Mouse (Mus musculus) brain, embryonic 14.5 days (tissue): ENCODE data around the gene Pdzd3.

Source experiments
- CTCF ChIP-seq: fragments of 200-500 bp; IDR thresholded peaks from 2 replicates; pipeline ENCODE4 v1.5.1; 2012; ENCODE audit warnings: inconsistent platforms, mild to moderate bottlenecking, moderate library complexity, borderline replicate concordance; ENCODE audit not compliant: insufficient read depth, insufficient read length; ENCODE audit errors: extremely low read depth
- POLR2A ChIP-seq: fragments of 200-500 bp; IDR thresholded peaks from 2 replicates; pipeline ENCODE4 v1.6.1; 2012; ENCODE audit warnings: mild to moderate bottlenecking, inconsistent platforms, borderline replicate concordance; ENCODE audit not compliant: poor library complexity, insufficient read depth, insufficient read length, severe bottlenecking; ENCODE audit errors: extremely low read depth

- TF ChIP-seq POLR2A (no peak), CTCF (peak; percentile 57; the same call in 1 of the 2 replicates)
Measured at GRCm38 (mm10) chr9:44292490-44292889, 41.2 kb upstream of the Pdzd3 start.
